Mouse (Mus musculus) kidney, postnatal 10 days (tissue): ENCODE data around the gene Pde1c.

Experiments
- DNase-seq: peaks from one replicate; pipeline ENCODE4 v3.0.0; 2021; ENCODE audit warnings: mixed read lengths

Pde1c gene

GRCm38 (mm10) chr6:56066632-56067282, 502.1 kb downstream of the Pde1c start:
- DNase-seq, result peak; percentile 55

- no peak for DNase-seq
Measured at GRCm38 (mm10) chr6:56063736-56064135, 505.2 kb downstream of the Pde1c start.

DNA sequence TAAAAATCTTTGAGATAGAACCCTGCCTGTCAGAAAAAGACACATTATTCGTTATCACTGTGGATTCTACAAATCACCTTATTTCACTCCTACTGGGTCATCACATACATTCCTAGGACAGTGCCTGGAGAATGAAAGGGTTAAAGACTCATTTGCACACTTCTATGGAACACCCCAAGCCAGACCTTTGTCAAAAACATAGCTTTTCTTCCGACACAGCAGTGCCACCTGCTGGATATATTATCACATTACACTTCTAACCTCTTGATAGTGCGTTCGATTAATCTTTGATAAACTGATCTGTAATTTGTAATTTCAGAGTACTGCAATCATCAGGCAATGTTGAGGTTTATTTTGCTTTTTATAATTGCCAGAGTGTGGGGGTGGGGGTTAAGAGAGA, 519.8 kb downstream of the Pde1c start:
- no peak for DNase-seq

GRCm38 (mm10) chr6:56048580-56048979, 520.3 kb downstream of the Pde1c start:
- no peak for DNase-seq

GRCm38 (mm10) chr6:56044716-56045115, 524.2 kb downstream of the Pde1c start:
- DNase-seq, result no peak

DNA sequence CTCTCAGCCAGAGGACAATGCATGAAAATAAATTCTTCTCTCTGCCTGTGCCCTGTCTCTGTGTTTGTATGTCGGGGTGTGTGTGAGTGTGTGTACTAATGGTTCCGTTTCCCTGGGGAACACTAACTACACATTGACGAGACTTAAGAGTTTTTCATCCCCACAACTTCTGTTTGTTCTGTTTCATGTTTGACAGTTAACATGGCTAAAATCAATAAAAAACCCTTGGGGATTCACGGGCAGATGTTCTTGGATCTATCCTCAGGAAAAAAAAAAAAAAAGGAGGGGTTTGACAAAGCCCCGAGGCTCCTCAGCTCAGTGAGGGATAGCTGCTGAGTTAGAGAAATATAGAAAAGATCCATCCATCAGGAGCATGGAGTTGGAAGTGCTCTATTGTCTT, 524.6 kb downstream of the Pde1c start:
- no peak for DNase-seq

- no peak for DNase-seq
Measured at GRCm38 (mm10) chr6:56039476-56040055, 529.3 kb downstream of the Pde1c start.

- no peak for DNase-seq
Measured at GRCm38 (mm10) chr6:56035054-56035453, 533.8 kb downstream of the Pde1c start.

DNA sequence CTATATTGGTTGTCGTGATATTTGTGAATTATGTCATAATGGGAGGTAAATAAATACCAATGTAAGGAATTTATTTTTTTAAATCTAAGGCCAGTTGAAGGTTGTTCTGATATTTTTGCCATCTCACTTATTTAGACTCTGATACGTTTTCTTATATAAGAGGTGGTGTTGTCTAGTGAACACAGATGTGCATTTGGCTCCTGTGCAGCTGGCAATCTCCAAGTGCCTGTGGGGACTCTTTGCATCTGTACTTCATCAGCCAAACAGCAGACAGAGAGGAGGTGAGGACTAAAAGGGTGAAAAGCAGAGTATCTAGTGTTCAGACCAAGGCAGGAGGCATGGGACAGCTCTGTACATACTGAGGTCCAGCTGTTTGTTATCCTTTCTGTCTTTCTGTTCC, 536.7 kb downstream of the Pde1c start:
- no peak for DNase-seq

GRCm38 (mm10) chr6:56029986-56030385, 538.9 kb downstream of the Pde1c start:
- DNase-seq, result no peak

DNA sequence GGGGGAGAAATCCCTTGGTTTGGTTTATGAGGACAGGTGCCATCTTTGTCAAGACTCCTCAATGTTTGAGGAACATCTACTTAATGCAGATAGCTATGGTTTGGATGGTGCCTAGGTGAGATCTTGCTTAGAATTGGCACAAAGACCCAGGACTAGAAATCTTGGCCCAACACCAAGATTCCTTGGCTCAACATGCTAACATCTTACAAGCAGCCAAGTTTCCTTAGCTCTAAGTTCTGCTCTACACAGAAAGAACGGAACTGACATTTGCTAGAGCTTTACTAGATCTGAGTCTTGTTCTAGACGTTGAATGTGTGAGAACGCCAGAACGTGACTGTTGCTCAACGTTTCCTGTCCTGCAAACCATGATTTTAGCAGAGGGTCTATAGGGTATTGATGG, 540.9 kb downstream of the Pde1c start:
- no peak for DNase-seq

- peak; percentile 9 for DNase-seq
Measured at GRCm38 (mm10) chr6:56027318-56027717, 541.6 kb downstream of the Pde1c start.

- peak; percentile 14 for DNase-seq
Measured at GRCm38 (mm10) chr6:56025533-56025932, 543.4 kb downstream of the Pde1c start.
